Mouse (Mus musculus) intestine, embryonic 15.5 days (tissue): Measurements from ENCODE around the gene Gdf3. TPM values are rescaled to one million over a fixed set of nuclear protein-coding genes. Genes with fewer than 3 reads are reported as not detected.

Experiments
- ATAC-seq: fragments of 200-750 bp; cut with Nextera tagmentation; 2 replicates; pipeline ENCODE4 v1.8.0; 2017; ENCODE audit warnings: moderate TSS enrichment, moderate library complexity
- H3K27ac ChIP-seq: fragments of 300-500 bp; sonication (generic); 2 replicates; pipeline ENCODE4 v1.5.1; 2015; ENCODE audit warnings: mild to moderate bottlenecking, inconsistent platforms
- H3K27me3 ChIP-seq: fragments of 300-500 bp; sonication (generic); replicated peaks from 2 replicates; pipeline ENCODE4 v1.6.1; 2015; ENCODE audit warnings: inconsistent platforms
- H3K36me3 ChIP-seq: fragments of 300-500 bp; sonication (generic); 2 replicates; pipeline ENCODE4 v1.6.1; 2015; ENCODE audit warnings: inconsistent platforms
- H3K4me1 ChIP-seq: fragments of 300-500 bp; sonication (generic); replicated peaks from 2 replicates; pipeline ENCODE4 v1.6.1; 2015; ENCODE audit warnings: inconsistent platforms
- H3K4me2 ChIP-seq: fragments of 300-500 bp; sonication (generic); replicated peaks from 2 replicates; pipeline ENCODE4 v1.6.1; 2015; ENCODE audit warnings: mild to moderate bottlenecking, inconsistent platforms
- H3K4me3 ChIP-seq: fragments of 300-500 bp; sonication (generic); replicated peaks from 2 replicates; pipeline ENCODE4 v1.5.1; 2015; ENCODE audit warnings: inconsistent platforms
- H3K9ac ChIP-seq: fragments of 300-500 bp; sonication (generic); 2 replicates; pipeline ENCODE4 v1.6.1; 2015; ENCODE audit warnings: inconsistent platforms
- H3K9me3 ChIP-seq: fragments of 300-500 bp; sonication (generic); 2 replicates; pipeline ENCODE4 v1.6.1; 2016; ENCODE audit warnings: inconsistent platforms
- WGBS: fragments of 180-500 bp; shearing (Covaris S2); methylation state at CpG from one replicate; pipeline ENCODE4 v1.1.7; 2015; 5-methylcytosine and 5-hydroxymethylcytosine counted together
- polyA plus RNA-seq: library from polyadenylated mRNA; unstranded; fragments of >200 nt; fragmentation: Nextera tagmentation; extraction: Ambion mirVana; gene quantifications from 2 replicates; pipeline ENCODE4 v1.2.1, GENCODE M21; 2015

Gdf3 gene
- polyA plus RNA-seq, 1 experiment from 2014 or later: 0.10 TPM

DNA sequence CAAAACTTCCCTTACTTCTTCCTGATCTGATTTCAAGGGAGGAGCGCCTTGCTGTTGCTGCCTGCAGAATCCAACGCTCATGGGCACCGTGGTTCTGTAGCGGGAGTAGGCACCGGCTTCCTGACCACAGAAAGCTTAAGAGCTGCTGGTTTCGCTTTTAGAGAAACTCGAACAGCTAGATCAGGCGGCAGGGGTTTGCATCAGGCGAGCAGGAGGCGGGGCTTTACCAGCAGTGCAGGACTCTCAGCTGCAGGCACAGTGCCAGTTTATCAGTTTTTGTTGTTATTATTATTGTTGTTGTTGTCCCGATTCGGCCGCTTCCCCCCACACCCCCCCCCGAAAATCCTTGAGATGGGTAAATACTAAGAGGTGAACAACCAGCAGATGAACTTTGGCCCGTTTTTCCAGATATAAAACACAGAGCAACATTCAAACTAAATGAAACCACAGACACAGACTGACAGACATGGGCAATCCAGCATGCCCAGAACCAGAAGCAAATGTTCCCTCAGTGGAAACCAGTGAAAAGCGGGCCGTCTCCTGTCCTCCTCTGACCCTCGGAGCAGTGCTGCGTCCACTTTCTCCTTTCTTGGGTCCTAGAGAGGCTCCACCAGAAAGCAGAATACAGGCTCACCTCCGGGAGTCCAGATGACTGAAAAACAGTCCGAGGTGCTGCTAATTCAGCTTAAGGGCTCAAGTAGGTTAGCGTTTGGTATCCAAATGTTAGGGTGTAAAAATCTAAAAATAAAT, 7.5 kb downstream of the Gdf3 start, which contains the start of gene Apobec1:
Gene Apobec1 (minus strand): TSS at position 203 of the 750 bp plus-strand sequence.
- peak; percentile 94 for ATAC-seq
- H3K36me3 ChIP-seq: no peaks in the 10 kb centered on the region
- WGBS: 3% methylated on average over 22 of the region's 22 CpGs
- H3K27ac ChIP-seq: peak within 1 kb of the TSS; percentile 51
- no peaks in the 10 kb centered on the region for H3K27me3 ChIP-seq
- peak within 1 kb of the TSS; percentile 42 for H3K4me3 ChIP-seq
- H3K9me3 ChIP-seq: no peaks in the 10 kb centered on the region
- H3K9ac ChIP-seq: peak within 1 kb of the TSS; percentile 41
- peak within 1 kb of the TSS; percentile 69 for H3K4me2 ChIP-seq
- H3K4me1 ChIP-seq: no peaks in the 10 kb centered on the region

DNA sequence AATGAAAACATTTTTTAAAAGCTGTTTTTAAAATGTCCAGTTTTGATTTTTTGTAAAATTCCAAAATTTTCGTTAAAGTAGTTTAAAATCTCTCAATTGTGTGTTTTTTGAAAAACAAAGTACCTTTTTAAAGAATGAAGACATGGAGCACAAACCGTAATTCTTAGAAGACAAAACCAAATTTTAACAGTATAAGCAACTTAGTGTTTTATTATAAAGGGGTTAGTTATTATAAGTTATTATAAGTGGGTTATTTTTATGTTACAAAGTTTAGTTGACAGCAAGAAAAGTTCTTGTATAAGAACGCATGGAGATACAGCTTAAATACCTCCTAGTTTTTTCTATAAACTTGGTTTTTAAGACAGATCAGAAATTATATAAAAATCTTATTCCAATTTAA, 8.3 kb downstream of the Gdf3 start:
- Histone ChIP-seq H3K27me3 (no peaks in the 10 kb centered on the region), H3K9me3 (no peaks in the 10 kb centered on the region), H3K4me2 (peak overlapping the region; percentile 69), H3K36me3 (no peaks in the 10 kb centered on the region), H3K27ac (no peak overlapping the region), H3K9ac (no peak overlapping the region), H3K4me3 (no peak overlapping the region), H3K4me1 (no peaks in the 10 kb centered on the region)
- ATAC-seq: no peak
- 80% methylated on average over 3 of the region's 3 CpGs for WGBS

DNA sequence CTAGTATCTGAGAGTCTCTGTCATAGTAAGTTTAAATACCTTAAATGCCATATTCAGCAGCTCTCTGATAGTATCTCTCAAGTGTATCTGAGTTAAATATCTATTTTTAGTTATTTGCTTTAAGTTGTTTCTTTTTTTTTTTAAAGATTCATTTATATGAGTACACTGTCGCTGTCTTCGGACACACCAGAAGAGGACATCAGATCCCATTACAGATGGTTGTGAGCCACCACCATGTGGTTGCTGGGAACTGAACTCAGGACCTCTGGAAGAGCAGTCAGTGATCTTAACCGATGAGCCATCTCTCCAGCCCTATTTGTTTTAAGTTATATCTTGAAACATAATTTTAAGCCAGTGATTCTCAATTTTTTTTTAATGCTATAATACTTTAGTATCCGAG, 8.9 kb downstream of the Gdf3 start:
- ATAC-seq: no peak
- WGBS: 85% methylated on average over 4 of the region's 4 CpGs
- H3K4me3 ChIP-seq: no peak overlapping the region
- H3K4me2 ChIP-seq: no peak overlapping the region
- H3K9ac ChIP-seq: no peak overlapping the region
- H3K4me1 ChIP-seq: no peaks in the 10 kb centered on the region
- H3K9me3 ChIP-seq: no peaks in the 10 kb centered on the region
- no peaks in the 10 kb centered on the region for H3K36me3 ChIP-seq
- no peaks in the 10 kb centered on the region for H3K27me3 ChIP-seq
- H3K27ac ChIP-seq: no peak overlapping the region

DNA sequence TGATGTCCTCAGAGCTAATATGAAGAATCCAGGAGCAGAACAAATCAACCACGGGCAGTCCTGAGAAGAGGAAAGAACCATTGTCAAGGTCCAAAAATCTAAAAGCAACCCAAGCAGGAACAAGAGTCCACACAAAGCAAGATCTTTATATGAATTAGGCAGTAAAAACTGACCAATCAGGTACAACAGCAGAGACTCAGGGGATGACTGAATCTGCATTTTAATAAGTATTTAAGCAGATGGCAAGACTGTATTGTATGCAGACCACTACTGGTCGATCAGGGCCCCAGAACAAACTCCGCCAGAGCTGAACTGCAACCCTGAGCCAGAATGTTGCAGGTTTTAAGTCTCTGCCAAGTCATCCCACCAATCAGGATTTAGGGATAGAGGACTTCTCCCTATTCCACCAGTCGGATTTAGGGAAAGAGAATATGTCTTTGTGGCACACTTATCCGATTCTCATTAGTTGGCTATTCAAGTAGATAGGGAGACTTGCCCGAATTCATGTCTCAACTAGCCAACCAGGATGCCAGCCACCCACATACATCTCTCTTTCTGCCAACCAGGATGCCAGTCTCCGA, 9.7 kb downstream of the Gdf3 start:
- Histone ChIP-seq H3K4me2 (no peak overlapping the region), H3K4me3 (no peak overlapping the region), H3K27ac (no peak overlapping the region), H3K36me3 (no peaks in the 10 kb centered on the region), H3K9ac (no peak overlapping the region), H3K27me3 (no peaks in the 10 kb centered on the region), H3K4me1 (no peaks in the 10 kb centered on the region), H3K9me3 (no peaks in the 10 kb centered on the region)
- 78% methylated on average over 7 of the region's 7 CpGs for WGBS
- ATAC-seq: no peak

DNA sequence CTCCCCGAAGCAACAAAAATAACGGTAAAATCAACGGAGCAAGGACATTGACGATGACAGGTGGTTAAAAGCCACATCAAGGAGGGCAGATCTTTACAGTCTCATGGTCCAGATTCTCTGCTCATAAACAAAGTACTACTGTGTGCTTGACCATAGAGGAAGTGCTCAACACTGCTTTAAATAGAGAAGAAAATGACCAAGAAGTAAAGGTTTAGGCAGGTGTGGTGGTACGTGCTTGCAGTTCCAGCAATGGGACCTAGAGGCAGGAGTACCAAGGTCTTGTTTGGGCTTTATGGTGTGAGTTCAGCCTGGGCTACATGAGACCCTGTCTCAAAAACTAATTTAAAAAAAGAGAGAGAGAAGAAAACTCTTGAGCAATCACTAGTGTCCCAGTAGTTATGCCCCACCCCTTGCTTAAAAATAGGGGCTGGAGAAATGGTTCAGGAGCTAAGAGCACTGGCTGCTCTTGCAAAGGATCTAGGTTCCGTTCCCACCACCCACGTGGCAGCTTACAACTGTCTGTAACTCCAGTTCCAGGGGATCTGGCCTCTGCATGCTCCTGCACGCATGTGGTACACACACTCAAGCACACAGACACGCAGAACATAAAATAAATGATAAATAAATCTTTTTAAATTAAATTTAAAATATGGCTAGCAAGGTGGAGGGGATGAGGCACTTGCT, 10.7 kb downstream of the Gdf3 start:
- Histone ChIP-seq H3K4me1 (no peaks in the 10 kb centered on the region), H3K9ac (no peak overlapping the region), H3K27ac (no peak overlapping the region), H3K27me3 (no peaks in the 10 kb centered on the region), H3K9me3 (no peaks in the 10 kb centered on the region), H3K4me2 (no peak overlapping the region), H3K36me3 (no peaks in the 10 kb centered on the region), H3K4me3 (no peak overlapping the region)
- 88% methylated on average over 9 of the region's 9 CpGs for WGBS
- no peak for ATAC-seq

DNA sequence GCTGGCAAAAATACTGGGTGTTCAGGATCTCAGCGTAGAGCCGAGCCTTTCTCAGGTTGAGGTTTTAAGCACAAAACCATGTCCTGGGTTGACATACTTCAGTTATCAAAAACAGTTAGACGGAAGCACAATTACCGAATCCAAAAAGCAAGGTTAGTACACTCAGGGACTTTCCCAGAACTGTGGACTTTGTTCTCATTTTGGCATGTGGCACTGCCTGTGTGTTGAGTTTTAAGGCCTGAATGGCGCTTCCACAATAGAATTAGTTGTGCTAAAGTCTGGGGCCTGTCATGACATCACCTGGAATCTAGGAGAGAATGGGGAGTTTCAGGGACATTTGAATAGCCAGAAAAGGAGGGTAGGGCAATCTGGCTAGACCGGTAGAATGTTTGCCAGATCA, 11.5 kb downstream of the Gdf3 start:
- no peak overlapping the region for H3K4me2 ChIP-seq
- WGBS: 85% methylated on average over 6 of the region's 6 CpGs
- H3K27me3 ChIP-seq: no peaks in the 10 kb centered on the region
- ATAC-seq: no peak
- H3K27ac ChIP-seq: no peak overlapping the region
- H3K9me3 ChIP-seq: no peaks in the 10 kb centered on the region
- H3K4me3 ChIP-seq: no peak overlapping the region
- no peak overlapping the region for H3K9ac ChIP-seq
- no peaks in the 10 kb centered on the region for H3K4me1 ChIP-seq
- no peaks in the 10 kb centered on the region for H3K36me3 ChIP-seq

DNA sequence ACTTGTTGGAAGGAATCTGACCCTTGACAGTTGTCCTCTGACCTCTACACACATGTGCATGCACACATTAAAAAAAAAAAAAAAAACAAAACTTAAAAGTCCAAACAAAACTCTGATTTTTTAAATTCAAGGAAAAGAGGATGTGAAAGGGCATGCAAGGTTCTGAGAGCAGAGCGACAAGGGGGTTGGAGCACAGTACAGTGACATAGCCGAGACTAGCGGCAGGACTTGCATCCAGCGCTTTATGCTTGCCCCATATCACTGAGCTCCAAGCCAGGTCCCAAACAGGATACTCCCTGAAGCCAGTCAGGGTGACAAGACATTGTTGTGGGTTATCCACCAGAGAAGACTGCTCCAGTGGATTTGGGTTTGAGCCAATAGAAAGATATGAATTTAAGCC, 11.9 kb downstream of the Gdf3 start:
- H3K27ac ChIP-seq: no peak overlapping the region
- no peak overlapping the region for H3K4me3 ChIP-seq
- ATAC-seq: no peak
- WGBS: 92% methylated on average over 4 of the region's 4 CpGs
- H3K9ac ChIP-seq: no peak overlapping the region
- H3K36me3 ChIP-seq: no peaks in the 10 kb centered on the region
- H3K9me3 ChIP-seq: no peaks in the 10 kb centered on the region
- no peaks in the 10 kb centered on the region for H3K4me1 ChIP-seq
- no peak overlapping the region for H3K4me2 ChIP-seq
- H3K27me3 ChIP-seq: no peaks in the 10 kb centered on the region

DNA sequence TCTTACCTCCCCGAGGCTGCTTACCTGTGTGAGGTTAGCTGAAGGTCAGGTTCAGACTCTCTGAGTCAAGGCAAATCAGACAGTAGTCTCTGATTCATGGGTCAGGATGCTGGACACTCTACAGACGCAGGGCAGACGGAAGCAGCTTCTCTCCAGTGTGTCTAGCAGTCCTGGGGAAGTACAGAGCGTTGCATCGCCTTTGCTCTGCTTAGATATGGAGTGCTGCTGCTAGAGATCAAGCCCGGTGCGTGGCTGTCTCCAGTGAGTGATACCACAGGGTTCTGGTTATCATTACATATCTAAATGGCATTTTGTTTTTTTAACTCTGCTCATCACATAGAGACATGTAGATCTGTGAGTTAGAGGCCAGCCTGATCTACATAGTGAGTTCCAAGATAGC, 13.3 kb downstream of the Gdf3 start:
- Histone ChIP-seq H3K27me3 (no peaks in the 10 kb centered on the region), H3K9me3 (no peaks in the 10 kb centered on the region), H3K4me3 (no peak overlapping the region), H3K4me2 (no peak overlapping the region), H3K9ac (no peak overlapping the region), H3K27ac (no peak overlapping the region), H3K36me3 (no peaks in the 10 kb centered on the region), H3K4me1 (no peaks in the 10 kb centered on the region)
- ATAC-seq: no peak
- 46% methylated on average over 7 of the region's 7 CpGs for whole genome bisulfite sequencing

DNA sequence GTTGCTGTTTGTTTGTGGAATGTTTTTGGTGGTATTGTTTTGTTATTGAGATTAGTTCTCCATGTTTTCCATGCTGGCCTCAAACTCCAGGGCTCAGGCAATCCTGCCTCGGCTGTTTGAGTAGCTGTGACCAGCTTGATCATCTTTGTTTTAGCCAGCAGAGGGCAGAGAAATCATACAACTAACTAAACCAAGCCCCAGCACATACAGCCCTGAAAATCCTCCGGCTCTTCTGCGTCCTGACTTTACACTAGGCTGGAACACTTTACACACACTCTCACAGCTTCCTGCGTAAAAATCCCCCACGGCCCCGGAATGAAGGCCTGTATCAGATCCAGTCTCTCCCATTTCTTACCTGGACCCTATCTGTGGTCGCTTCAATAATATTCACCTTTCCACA, 14.2 kb downstream of the Gdf3 start:
- Histone ChIP-seq H3K9me3 (no peaks in the 10 kb centered on the region), H3K27ac (no peak overlapping the region), H3K36me3 (no peaks in the 10 kb centered on the region), H3K9ac (no peak overlapping the region), H3K4me1 (no peaks in the 10 kb centered on the region), H3K4me3 (no peak overlapping the region), H3K4me2 (no peak overlapping the region), H3K27me3 (no peaks in the 10 kb centered on the region)
- no peak for ATAC-seq
- 24% methylated on average over 7 of the region's 7 CpGs for WGBS

DNA sequence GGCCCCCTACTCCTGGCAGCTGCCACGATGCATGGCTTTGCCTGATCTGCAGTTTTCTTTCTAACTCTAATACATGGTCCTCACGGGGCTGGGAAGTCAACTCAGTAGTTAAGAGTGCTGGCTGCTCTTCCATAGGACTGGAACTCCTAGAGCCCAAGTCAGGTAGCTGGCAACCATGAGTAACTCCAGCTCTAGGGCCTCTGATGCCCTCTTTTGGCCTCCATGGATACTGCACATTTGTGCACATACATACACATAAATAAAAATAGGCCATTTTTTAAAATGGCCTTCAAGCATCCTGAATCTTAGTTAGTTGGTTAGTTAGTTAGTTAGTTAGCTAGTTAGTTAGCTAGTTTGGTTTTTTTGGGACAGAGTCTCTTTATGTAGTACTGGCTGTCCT, 17.0 kb downstream of the Gdf3 start:
- WGBS: 95% methylated on average over 2 of the region's 2 CpGs

DNA sequence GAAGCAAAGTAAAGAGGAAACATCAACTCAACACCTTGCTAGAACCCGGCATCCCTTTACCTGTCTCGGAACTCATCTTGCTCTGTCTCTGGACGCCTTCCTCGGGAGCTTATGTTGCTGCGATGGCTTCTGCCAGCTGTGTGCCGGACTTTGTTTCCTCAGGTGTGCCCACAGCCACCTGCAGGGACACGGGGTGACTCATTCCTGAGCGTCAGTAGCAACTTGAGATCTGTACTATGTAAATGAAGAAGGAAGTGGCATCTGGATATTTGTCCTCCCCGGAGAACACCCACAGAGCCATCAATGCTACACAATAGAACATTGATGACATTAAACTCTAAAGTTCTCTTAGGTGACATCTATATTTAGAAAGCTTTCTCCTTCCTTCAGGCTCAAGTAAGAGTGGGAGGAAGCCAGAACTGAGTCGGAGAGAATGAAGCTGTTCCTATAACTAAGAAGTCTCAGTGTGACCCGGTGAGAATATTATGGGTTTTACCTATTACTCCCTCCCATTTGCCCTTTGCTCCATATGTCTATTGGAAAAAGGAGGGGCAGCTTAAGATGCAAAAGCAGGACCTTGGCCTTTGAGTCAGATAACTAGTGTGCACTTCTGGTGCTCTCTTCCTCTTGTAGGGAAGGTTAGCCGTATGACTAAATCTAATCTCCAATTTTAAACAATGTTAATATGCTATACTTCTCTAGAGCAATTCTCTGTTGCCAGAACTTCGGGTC, 18.7 kb downstream of the Gdf3 start:
- Histone ChIP-seq H3K9ac (no peak overlapping the region), H3K36me3 (no peaks in the 10 kb centered on the region), H3K27ac (peak overlapping the region; percentile 64; the same call in 1 of the 2 replicates), H3K4me3 (0 out of 2 replicates have a peak overlapping the region, but pooled peaks have one; percentile 6), H3K9me3 (no peaks in the 10 kb centered on the region), H3K27me3 (no peaks in the 10 kb centered on the region), H3K4me1 (no peaks in the 10 kb centered on the region), H3K4me2 (no peak overlapping the region)
- 66% methylated on average over 13 of the region's 13 CpGs for WGBS
- ATAC-seq: peak; percentile 94

More for the DNA sequence above, 17.0 kb downstream of the Gdf3 start:
- no peaks in the 10 kb centered on the region for H3K36me3 ChIP-seq
- H3K27me3 ChIP-seq: no peaks in the 10 kb centered on the region
- ATAC-seq: no peak
- H3K4me1 ChIP-seq: no peaks in the 10 kb centered on the region
- no peak overlapping the region for H3K4me2 ChIP-seq
- H3K9me3 ChIP-seq: no peaks in the 10 kb centered on the region
- no peak overlapping the region for H3K4me3 ChIP-seq
- no peak overlapping the region for H3K27ac ChIP-seq
- H3K9ac ChIP-seq: no peak overlapping the region

DNA sequence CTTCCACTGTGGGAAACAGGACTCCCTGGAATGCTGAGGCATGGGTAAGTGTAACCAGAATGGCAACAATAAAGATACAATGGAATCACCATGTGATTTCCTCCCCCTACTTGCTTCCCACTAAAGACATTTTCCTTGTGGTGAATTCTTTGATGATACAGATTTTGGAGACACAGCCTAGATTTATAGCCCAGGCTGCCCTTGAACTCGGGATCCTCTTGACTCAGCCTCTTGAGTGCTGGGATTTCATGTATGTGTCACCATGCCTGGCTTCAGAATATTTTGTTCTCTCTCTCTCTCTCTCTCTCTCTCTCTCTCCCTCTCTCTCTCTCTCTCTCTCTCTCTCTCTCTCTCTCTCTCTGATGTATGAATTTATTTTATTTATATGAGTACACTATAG, 30.8 kb downstream of the Gdf3 start:
- no peak overlapping the region for H3K9ac ChIP-seq
- no peaks in the 10 kb centered on the region for H3K36me3 ChIP-seq
- no peak for ATAC-seq
- H3K4me1 ChIP-seq: no peaks in the 10 kb centered on the region
- no peak overlapping the region for H3K27ac ChIP-seq
- no peak overlapping the region for H3K4me3 ChIP-seq
- WGBS: 70% methylated on average over 1 of the region's 1 CpGs
- no peak overlapping the region for H3K4me2 ChIP-seq
- no peaks in the 10 kb centered on the region for H3K9me3 ChIP-seq
- no peaks in the 10 kb centered on the region for H3K27me3 ChIP-seq
